Mouse (Mus musculus): ENCODE results near the gene Sept7. TPM values are rescaled to one million over a fixed set of nuclear protein-coding genes. Genes with fewer than 3 reads are reported as not detected.

Sept7 gene
- polyA plus RNA-seq (2015; fragmentation: Nextera tagmentation; extraction: Ambion mirVana), result 225 and 229 TPM in 2 replicates

DNA sequence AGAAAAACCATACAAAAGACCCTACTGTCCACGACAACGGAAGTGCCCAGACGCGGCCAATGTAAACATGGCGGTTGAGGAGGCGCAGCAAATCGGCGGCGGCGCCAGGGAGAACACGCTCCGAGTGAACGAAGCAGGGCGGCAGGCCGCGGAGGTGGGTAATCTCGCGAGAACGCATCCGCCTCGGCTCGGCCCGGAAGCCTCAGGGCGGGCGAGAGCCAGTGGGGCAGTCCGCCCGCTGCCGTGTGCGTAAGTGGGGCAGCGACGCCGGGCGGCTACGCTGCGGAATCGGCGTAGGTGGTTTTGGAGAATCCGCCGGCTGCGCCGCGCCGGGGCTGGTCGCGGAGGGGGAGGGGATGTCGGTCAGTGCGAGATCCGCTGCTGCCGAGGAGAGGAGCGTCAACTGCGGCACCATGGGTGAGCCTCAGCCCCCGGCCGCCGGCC, at the start of gene Sept7:
Gene Sept7 (plus strand): TSS at position 157 of the 444 bp plus-strand sequence.
- Histone ChIP-seq H3K27me3 (replicated peaks) (no peaks in the 10 kb centered on the region), H3K4me1 (peaks cover 31% of the 10 kb centered on the region), H3K36me3 (replicated peaks) (no peaks in the 10 kb centered on the region), H3K27ac (peak within 1 kb of the TSS; percentile 99), H3K9me3 (no peaks in the 10 kb centered on the region), H3K9ac (peak within 1 kb of the TSS; percentile 88), H3K4me3 (peak within 1 kb of the TSS; percentile 85), H3K4me2 (peak within 1 kb of the TSS; percentile 74)
- under 1% methylated on average over 54 of the region's 54 CpGs for WGBS
- peak; percentile 99 for ATAC-seq (replicated peaks)

- Histone ChIP-seq H3K9ac (no peak overlapping the region), H3K4me3 (no peak overlapping the region), H3K36me3 (replicated peaks) (no peaks in the 10 kb centered on the region), H3K4me1 (peaks cover 5% of the 10 kb centered on the region; the same call in 1 of the 2 replicates), H3K4me2 (no peak overlapping the region), H3K27ac (no peak overlapping the region), H3K9me3 (no peaks in the 10 kb centered on the region), H3K27me3 (replicated peaks) (no peaks in the 10 kb centered on the region)
- WGBS, result 86% methylated on average over 8 of the region's 8 CpGs
- ATAC-seq (replicated peaks), result no peak
Measured at GRCm38 (mm10) chr9:25208087-25208803, 44.0 kb upstream of the Sept7 start.

DNA sequence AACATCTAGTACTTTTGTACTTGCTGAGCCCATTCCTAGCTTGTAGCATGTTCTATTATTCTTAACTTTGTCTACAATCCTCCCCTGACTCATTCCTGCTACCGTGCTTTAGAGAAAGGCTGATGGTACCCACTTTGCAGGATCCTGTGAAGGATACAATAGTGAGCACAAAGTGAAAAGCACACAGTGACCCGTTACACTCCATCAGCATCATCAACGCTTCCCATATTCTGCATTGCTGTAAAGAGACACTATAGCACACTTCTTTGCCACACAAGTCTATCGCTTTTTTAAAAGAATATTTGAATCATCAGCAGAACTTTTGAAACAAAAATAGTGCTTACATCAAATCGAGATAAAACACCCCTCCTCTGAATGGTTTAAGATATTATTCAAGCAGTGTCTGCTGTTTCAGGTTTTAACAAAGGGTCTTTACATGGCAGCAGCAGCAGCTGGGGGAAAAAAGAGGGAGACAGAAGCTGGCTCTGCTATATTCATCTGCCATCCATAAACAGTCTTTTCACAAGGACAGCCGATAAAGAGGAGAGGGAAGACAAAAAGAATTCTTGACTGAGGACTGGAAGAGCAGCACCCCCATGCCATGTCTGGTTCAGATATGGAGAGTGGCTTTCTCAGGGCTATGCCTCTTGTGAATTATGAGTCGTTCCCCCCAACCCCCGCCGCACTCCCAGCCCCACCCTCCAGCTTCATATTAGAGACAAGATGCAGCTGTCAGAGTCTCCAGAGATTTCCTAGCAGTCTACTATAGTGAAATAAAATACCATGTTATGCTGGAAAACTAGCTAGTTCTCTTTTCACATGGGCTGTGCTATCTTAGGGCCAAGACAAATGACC, 39.7 kb upstream of the Sept7 start:
- no peaks in the 10 kb centered on the region for H3K27me3 ChIP-seq (replicated peaks)
- peaks cover 5% of the 10 kb centered on the region; the same call in 1 of the 2 replicates for H3K4me1 ChIP-seq
- no peak overlapping the region for H3K9ac ChIP-seq
- no peak overlapping the region for H3K4me2 ChIP-seq
- peak overlapping the region; percentile 58; the same call in 1 of the 2 replicates for H3K27ac ChIP-seq
- H3K36me3 ChIP-seq (replicated peaks), result no peaks in the 10 kb centered on the region
- H3K4me3 ChIP-seq, result no peak overlapping the region
- WGBS, result 45% methylated on average over 9 of the region's 9 CpGs
- ATAC-seq (replicated peaks), result peak; percentile 71
- no peaks in the 10 kb centered on the region for H3K9me3 ChIP-seq

- 0 out of 2 replicates have a peak overlapping the region, but pooled peaks have one; percentile 58 for H3K27ac ChIP-seq
- H3K4me2 ChIP-seq, result no peak overlapping the region
- no peaks in the 10 kb centered on the region for H3K27me3 ChIP-seq (replicated peaks)
- no peaks in the 10 kb centered on the region for H3K36me3 ChIP-seq (replicated peaks)
- ATAC-seq (replicated peaks), result peak; percentile 14; the same call in 1 of the 2 replicates
- H3K4me3 ChIP-seq, result no peak overlapping the region
- H3K9me3 ChIP-seq, result no peaks in the 10 kb centered on the region
- H3K9ac ChIP-seq, result no peak overlapping the region
- peaks cover 5% of the 10 kb centered on the region; the same call in 1 of the 2 replicates for H3K4me1 ChIP-seq
Measured at GRCm38 (mm10) chr9:25213164-25213557, 39.1 kb upstream of the Sept7 start.

GRCm38 (mm10) chr9:25215411-25215810, 36.8 kb upstream of the Sept7 start:
- Histone ChIP-seq H3K9me3 (no peaks in the 10 kb centered on the region), H3K27ac (no peak overlapping the region), H3K27me3 (replicated peaks) (no peaks in the 10 kb centered on the region), H3K4me3 (no peak overlapping the region), H3K4me2 (no peak overlapping the region), H3K4me1 (peaks cover 5% of the 10 kb centered on the region; the same call in 1 of the 2 replicates), H3K9ac (no peak overlapping the region), H3K36me3 (replicated peaks) (no peaks in the 10 kb centered on the region)
- no peak for ATAC-seq (replicated peaks)
- 81% methylated on average over 3 of the region's 3 CpGs for WGBS

DNA sequence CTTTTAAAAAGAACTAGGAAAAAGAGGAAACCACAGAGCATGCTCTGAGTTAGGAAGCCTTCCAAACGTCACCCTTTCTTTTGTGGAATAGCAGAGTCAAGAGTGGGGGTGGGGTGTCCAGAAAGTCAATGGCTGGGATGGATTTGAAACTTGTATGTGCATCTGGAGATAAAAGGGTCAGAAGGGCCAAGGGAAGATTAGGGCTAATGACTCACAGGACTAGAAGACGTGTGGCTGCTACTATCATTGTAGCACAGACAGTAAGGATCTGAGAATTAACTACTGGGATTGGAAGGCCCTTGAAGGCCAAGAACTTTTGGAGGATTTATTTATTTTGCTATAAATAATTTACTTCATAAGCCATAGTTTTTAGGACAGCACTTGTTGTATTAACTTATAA, 36.0 kb upstream of the Sept7 start:
- no peak overlapping the region for H3K4me3 ChIP-seq
- ATAC-seq (replicated peaks), result no peak
- H3K9ac ChIP-seq, result no peak overlapping the region
- H3K36me3 ChIP-seq (replicated peaks), result no peaks in the 10 kb centered on the region
- no peaks in the 10 kb centered on the region for H3K27me3 ChIP-seq (replicated peaks)
- H3K9me3 ChIP-seq, result no peaks in the 10 kb centered on the region
- 28% methylated on average over 2 of the region's 2 CpGs for WGBS
- no peak overlapping the region for H3K4me2 ChIP-seq
- peaks cover 5% of the 10 kb centered on the region; the same call in 1 of the 2 replicates for H3K4me1 ChIP-seq
- H3K27ac ChIP-seq, result no peak overlapping the region

GRCm38 (mm10) chr9:25218954-25219353, 33.3 kb upstream of the Sept7 start:
- ATAC-seq (replicated peaks), result no peak
- Histone ChIP-seq H3K9ac (no peak overlapping the region), H3K27me3 (replicated peaks) (no peaks in the 10 kb centered on the region), H3K27ac (no peak overlapping the region), H3K4me3 (no peak overlapping the region), H3K4me2 (no peak overlapping the region), H3K36me3 (replicated peaks) (no peaks in the 10 kb centered on the region), H3K9me3 (no peaks in the 10 kb centered on the region), H3K4me1 (no peaks in the 10 kb centered on the region)
- WGBS, result 60% methylated on average over 3 of the region's 3 CpGs

DNA sequence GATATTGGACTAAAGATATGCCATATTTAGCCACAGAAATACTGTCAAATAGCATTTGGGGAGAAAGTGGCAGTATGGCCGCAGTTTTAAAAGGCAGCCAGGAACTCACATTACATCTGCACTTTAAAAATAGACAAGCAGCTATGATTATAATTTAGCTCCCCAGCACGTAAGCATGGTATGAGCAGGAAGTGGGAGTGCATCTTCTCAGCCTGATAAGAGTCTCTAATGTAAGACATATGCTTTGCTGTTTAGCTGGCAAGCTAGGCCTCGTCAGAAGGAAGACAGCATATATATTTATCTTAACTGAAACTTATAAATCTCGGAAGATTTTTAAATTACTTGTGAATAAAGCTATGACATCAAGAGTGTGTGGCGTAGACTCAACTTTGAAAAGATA, 32.4 kb upstream of the Sept7 start:
- no peak overlapping the region for H3K27ac ChIP-seq
- H3K9ac ChIP-seq, result no peak overlapping the region
- no peak overlapping the region for H3K4me3 ChIP-seq
- H3K4me1 ChIP-seq, result no peaks in the 10 kb centered on the region
- ATAC-seq (replicated peaks), result no peak
- WGBS, result 87% methylated on average over 5 of the region's 5 CpGs
- no peaks in the 10 kb centered on the region for H3K27me3 ChIP-seq (replicated peaks)
- no peaks in the 10 kb centered on the region for H3K36me3 ChIP-seq (replicated peaks)
- no peaks in the 10 kb centered on the region for H3K9me3 ChIP-seq
- H3K4me2 ChIP-seq, result no peak overlapping the region

GRCm38 (mm10) chr9:25224959-25225358, 27.3 kb upstream of the Sept7 start:
- no peak; the same call in 1 of the 2 replicates for ATAC-seq (replicated peaks)
- no peaks in the 10 kb centered on the region for H3K9me3 ChIP-seq
- H3K36me3 ChIP-seq (replicated peaks), result no peaks in the 10 kb centered on the region
- no peak overlapping the region for H3K27ac ChIP-seq
- 76% methylated on average over 4 of the region's 4 CpGs for WGBS
- no peak overlapping the region for H3K4me3 ChIP-seq
- no peaks in the 10 kb centered on the region for H3K4me1 ChIP-seq
- H3K9ac ChIP-seq, result no peak overlapping the region
- no peaks in the 10 kb centered on the region for H3K27me3 ChIP-seq (replicated peaks)
- no peak overlapping the region for H3K4me2 ChIP-seq

- H3K4me2 ChIP-seq, result no peak overlapping the region
Measured at GRCm38 (mm10) chr9:25229740-25230139, 22.5 kb upstream of the Sept7 start.

GRCm38 (mm10) chr9:25230213-25231039, 21.8 kb upstream of the Sept7 start:
- no peak overlapping the region for H3K9ac ChIP-seq
- H3K4me3 ChIP-seq, result no peak overlapping the region
- no peaks in the 10 kb centered on the region for H3K4me1 ChIP-seq
- H3K9me3 ChIP-seq, result no peaks in the 10 kb centered on the region
- H3K27ac ChIP-seq, result no peak overlapping the region
- H3K27me3 ChIP-seq (replicated peaks), result no peaks in the 10 kb centered on the region
- no peak for ATAC-seq (replicated peaks)
- H3K4me2 ChIP-seq, result no peak overlapping the region
- 88% methylated on average over 10 of the region's 10 CpGs for WGBS
- no peaks in the 10 kb centered on the region for H3K36me3 ChIP-seq (replicated peaks)

More at GRCm38 (mm10) chr9:25229740-25230139, 22.5 kb upstream of the Sept7 start:
- Histone ChIP-seq H3K9ac (no peak overlapping the region), H3K4me1 (no peaks in the 10 kb centered on the region), H3K4me3 (no peak overlapping the region), H3K27me3 (replicated peaks) (no peaks in the 10 kb centered on the region), H3K27ac (no peak overlapping the region), H3K9me3 (no peaks in the 10 kb centered on the region), H3K36me3 (replicated peaks) (no peaks in the 10 kb centered on the region)
- ATAC-seq (replicated peaks), result no peak
- WGBS, result 85% methylated on average over 6 of the region's 6 CpGs

DNA sequence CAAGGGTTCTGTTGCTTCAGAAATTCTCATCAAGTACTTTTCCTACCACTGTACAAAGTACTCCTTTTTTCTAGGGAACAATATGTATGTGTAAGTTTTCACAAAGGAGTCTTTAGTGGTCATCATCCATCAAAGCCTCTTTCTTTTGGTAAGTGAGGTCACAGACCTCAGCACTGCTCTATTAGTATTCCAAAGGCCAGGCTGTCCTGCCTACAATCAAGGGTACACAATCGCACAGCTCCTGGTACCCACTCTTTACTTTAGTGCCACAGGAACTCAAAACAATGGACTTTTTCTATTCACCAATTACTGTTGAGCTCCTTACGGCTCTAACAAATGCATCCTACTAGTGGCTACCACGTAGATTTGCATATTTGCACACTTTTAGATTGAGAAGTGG, 11.2 kb upstream of the Sept7 start:
- no peak overlapping the region for H3K4me2 ChIP-seq
- no peak for ATAC-seq (replicated peaks)
- H3K27me3 ChIP-seq (replicated peaks), result no peaks in the 10 kb centered on the region
- no peak overlapping the region for H3K4me3 ChIP-seq
- H3K4me1 ChIP-seq, result no peaks in the 10 kb centered on the region
- H3K9me3 ChIP-seq, result no peaks in the 10 kb centered on the region
- 62% methylated on average over 3 of the region's 3 CpGs for WGBS
- H3K36me3 ChIP-seq (replicated peaks), result no peaks in the 10 kb centered on the region
- H3K9ac ChIP-seq, result no peak overlapping the region
- H3K27ac ChIP-seq, result no peak overlapping the region
